Mouse (Mus musculus): ENCODE data around the gene Usp40.
"Not testable (repeated sequence)": the region's sequence is repeated elsewhere in the genome, so short reads cannot be mapped to it uniquely, and the experiment has no call there.

Gene Usp40

GRCm38 (mm10) chr1:88008211-88008697 lies at the start of gene Usp40:
Usp40 (minus strand) TSS chr1:88008551.
- DNase-seq (ENCODE audit: low spot score in 2 of 2): peak; percentile 52 to 67

DNA sequence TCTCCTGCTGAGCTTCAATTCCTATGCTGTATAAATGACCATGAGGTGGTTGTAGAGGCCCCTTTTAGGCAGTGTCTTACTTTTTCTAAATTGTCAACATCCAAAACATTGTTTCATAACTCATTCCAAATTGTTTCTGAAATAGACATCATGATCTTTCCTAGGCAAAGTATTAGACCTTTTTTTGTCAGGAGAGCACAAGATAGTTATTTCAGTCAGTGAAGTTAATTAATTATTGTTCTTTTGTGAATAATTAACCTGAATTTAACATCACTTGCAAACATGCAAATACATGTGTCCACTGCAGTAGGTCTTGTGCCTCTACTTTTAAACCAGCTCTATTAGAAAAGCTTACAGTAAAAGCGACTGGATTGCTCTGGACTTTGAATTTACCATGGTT lies 46.7 kb upstream of the Usp40 start, which contains the start of gene Ugt1a10:
Ugt1a10 (plus strand) TSS at position 301 of the 400 bp plus-strand sequence.
- no peak for DNase-seq (ENCODE audit: low spot score in 2 of 2)

DNA sequence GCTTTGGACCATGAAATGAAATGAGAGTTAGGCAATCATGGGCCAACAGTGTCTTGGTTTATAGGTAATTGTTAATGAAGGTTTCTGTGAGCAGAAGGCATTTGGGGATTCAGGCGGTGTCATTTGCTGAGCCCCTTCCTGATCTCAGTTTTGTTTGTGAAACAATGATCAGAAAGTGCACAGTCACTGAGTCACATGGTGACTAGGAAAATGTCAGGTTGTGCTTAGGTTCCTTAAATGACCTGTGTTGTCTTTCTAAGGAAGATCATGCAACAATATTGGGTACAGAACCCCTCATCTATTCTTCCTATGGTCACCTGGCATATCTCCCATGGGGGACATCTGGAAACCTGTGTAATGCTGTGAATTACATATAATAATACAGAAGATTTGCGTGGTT lies 39.1 kb upstream of the Usp40 start:
- not testable (repeated sequence) for DNase-seq (ENCODE audit: low spot score in 2 of 2)

DNA sequence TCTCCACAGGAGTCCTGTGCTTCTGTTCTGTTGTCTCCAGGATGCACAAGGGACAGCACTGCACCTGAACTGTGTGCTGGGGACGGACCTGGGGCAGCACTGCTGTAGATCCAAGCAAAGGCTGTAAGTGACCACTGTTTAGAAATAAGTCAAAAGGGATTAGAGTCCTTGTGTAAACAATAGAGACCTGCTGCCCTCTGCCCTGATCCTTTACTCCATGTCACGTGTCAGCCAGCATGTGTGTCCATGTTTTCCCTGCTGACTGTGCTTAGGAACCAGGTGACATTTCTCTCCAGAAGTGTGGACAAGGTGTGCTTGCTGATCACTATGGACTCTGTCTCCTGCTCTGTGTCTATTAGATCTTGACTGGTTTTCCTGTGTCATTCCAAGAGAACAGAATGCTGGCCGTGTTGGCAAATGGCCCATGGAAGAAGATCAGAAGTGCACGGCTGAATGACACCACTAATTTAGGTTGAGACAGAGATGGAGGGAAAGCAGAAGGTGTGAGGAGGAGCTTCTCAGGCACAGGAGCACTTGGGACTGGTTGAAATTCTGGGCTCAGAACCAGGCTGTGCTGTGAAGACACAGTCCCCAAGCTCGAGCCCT lies 36.6 kb upstream of the Usp40 start:
- not testable (repeated sequence) for DNase-seq (ENCODE audit: low spot score in 2 of 2)

- not testable (repeated sequence) for DNase-seq (ENCODE audit: low spot score in 2 of 2)
These were observed 34.7 kb upstream of the Usp40 start for GRCm38 (mm10) chr1:88043044-88043443.

DNA sequence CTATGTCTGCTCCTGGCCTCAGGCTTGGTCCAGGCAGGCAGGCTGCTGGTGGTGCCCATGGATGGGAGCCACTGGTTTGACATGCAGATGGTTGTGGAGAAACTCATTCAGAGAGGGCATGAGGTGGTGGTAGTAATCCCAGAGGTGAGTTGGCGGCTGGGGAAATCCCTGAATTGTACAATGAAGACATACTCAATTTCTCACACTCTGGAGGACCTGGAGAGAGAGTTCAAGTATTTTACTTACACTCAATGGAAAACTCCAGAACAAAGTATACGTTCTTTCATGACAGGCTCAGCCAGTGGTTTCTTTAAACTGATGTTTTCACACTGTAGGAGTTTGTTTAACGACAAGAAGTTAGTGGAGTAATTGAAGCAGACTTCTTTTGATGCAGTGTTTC lies 16.9 kb upstream of the Usp40 start:
- not testable (repeated sequence) for DNase-seq (ENCODE audit: low spot score in 2 of 2)

DNA sequence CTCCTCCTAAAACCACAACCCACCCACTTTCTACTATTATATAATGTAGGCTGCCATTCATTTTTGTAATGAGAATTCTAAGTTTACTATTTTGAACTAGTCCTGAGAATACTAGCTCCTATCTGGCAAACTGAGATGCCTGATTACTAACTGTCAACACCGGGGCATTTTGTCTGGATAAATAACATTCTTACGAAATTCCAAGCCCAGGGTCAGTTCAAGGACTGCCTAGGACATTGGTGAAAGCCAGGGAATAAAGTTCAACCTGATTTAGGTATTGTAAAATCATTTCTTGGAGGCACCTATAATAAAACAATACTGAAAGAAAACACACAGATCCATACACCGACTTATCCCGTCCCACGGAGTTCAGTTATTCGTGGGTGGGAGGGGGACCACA lies 7.0 kb upstream of the Usp40 start:
- DNase-seq (ENCODE audit: low spot score in 2 of 2): no peak

GRCm38 (mm10) chr1:88014671-88015070 lies 6.3 kb upstream of the Usp40 start:
- DNase-seq (ENCODE audit: low spot score in 2 of 2): no peak

DNA sequence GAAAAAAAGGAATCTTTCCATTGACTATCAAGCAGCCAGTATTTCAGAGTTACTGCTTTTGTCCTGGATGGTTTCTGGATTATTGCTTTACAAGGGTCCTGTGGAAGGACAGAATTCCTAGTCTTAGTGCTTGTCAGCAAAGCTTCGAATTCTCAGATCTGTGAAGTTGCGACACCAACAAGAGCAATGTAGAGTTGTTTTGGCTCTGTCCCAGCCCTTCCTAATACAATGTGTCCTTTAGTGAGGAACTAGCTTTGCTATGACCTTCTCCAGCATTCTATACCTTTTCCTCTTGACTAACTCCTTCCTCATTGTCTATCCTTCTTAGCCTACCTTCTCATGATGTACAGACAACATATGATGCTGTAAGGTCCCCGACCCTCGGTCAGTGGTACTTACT lies 5.8 kb upstream of the Usp40 start:
- DNase-seq (ENCODE audit: low spot score in 2 of 2): no peak

DNA sequence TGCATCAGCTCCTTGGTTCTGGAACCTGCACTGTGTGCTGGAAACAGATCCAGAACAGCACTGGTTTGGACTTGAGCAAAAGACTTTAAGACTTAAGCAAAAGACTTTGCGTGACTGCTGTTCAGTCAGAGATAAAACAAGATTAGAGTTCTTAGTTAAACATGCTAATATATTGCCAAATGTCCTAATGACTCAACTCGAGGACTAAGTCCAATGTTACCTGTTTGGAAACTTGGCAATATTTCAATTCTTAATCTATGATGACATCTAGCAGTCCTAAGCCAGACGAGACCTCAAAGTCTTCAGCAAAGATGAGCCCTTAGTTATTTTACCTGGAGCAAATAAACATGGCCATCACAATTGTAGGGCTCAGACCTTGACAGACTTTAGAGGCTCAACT lies 5.4 kb upstream of the Usp40 start:
- DNase-seq (ENCODE audit: low spot score in 2 of 2): no peak

DNA sequence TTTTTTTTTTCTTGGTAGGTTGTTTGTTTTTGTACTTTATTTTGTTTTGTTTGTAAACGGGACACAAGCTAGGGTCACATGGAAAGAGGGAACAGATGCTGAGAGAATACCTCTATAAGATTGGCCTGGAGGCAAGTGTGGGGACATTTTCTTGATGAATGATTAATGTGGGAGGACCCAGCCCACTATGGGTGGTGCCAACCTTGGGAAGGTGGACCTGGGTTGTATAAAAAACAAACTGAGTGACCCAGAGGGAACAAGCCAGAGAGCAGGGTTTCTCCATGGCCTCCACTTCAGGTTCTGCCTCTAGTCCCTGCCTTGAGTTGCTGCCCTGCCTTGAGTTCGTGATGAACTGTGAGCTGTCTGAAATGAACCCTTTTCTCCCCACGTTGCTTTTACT lies 1.2 kb upstream of the Usp40 start:
- DNase-seq (ENCODE audit: low spot score in 2 of 2): no peak

DNA sequence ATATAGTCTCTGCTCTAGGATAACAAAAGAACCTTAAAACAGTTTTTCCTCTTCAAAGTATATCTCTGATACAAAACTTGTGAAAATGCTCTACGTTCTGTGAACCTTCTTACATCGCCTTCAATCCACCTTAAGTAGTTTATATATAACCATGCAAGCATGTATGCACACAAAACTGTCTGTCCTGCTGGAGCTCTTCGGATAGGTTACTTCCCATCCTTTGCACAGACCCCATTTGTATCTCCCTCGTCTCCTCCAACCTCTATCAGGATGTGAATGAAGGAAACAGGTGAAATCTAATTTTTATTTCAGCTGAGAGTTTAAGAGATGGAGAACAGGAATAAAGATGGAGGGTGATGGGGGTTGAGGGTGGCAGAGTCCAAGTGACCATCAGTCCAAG lies 384 bp upstream of the Usp40 start:
- no peak for DNase-seq (ENCODE audit: low spot score in 2 of 2)

DNA sequence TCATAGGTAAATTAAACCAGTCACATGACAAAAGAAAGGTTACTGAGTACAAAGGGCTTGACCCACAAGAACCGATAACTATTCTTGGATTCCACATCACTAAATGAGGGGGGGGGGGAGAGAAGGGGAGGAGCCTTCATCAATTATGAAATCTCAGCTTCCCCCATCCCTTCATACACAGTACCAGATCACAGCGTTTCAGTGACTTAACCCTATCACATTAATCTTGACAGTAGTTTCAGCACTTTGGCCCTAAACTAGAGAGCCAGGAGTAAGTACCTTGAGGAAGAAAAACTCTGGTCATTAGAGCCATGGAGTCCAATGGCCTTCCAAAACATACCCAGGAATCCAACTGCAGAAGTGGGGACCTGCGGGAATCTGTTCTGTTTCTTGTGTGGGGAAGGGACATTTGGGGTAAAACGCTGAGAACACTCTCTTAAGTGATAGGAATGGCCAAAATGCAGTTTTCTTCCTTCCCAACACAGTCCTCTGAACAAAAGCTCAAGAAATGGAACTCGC lies 600 bp downstream of the Usp40 start:
- no peak for DNase-seq (ENCODE audit: low spot score in 2 of 2)

- no peak for DNase-seq (ENCODE audit: low spot score in 2 of 2)
These were observed 15.6 kb downstream of the Usp40 start for GRCm38 (mm10) chr1:87992716-87993115.

GRCm38 (mm10) chr1:87982291-87982690 lies 26.1 kb downstream of the Usp40 start:
- peak in 1 of 2 experiments; percentile 6 for DNase-seq (ENCODE audit: low spot score in 2 of 2)

- no peak for DNase-seq (ENCODE audit: low spot score in 2 of 2)
These were observed 38.0 kb downstream of the Usp40 start for GRCm38 (mm10) chr1:87970381-87970780.

DNA sequence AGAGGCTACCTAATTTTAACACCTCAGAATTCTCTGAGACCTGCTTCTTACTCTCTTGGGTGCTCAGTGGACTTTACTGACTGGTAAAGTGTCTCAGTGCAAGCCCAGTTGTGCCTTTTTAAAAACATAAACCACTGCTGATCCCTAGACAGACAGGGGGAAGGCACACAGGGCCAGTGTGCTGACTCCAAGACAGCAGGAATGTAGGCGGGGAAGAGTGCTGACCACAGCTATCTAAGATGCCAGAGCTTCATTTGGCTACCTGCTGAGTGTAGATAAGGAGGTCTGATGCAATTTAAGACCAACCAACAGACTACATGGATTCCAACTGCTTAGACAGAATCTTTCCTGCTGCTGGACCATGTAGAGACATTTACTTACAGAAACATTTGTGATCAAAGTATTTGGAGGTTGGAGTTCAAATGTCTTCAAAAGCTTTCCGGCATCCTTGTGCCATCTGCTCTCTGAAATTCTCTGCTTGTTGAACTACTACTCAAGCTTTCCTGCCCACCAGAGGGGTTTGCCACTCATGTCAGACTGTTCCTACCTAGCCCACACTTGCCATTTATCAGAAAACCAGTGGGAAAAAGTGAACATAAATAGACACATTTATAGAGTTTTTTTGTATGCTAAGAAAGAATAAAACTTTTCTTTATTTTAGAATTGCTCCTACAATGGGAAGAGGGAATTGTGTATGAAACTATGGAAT lies 46.7 kb downstream of the Usp40 start:
- DNase-seq (ENCODE audit: low spot score in 2 of 2): no peak

DNA sequence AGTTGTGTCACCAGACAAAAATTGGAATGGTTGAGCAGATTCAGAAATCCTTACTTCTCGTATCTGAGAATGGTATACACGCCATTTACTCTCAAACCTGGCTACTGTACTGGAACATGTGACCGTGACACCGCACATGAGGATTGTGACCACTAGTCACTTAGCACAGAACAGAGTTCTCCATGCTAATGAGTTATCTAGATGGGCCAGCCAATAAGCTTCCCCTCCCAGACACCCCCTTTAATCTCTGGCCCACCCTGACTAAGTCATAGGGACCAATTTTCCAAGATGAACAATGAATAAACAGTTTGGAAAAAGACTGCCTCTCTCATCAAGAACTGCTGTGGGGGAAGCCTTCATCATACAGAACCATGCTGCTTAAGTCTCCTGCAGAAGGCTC lies 47.6 kb downstream of the Usp40 start:
- no peak for DNase-seq (ENCODE audit: low spot score in 2 of 2)

- no peak for DNase-seq (ENCODE audit: low spot score in 2 of 2)
These were observed 48.3 kb downstream of the Usp40 start for GRCm38 (mm10) chr1:87959998-87960431.

- DNase-seq (ENCODE audit: low spot score in 2 of 2): no peak
These were observed 48.8 kb downstream of the Usp40 start for GRCm38 (mm10) chr1:87959532-87959931.

GRCm38 (mm10) chr1:87958931-87959330 lies 49.4 kb downstream of the Usp40 start:
- DNase-seq (ENCODE audit: low spot score in 2 of 2): no peak

DNA sequence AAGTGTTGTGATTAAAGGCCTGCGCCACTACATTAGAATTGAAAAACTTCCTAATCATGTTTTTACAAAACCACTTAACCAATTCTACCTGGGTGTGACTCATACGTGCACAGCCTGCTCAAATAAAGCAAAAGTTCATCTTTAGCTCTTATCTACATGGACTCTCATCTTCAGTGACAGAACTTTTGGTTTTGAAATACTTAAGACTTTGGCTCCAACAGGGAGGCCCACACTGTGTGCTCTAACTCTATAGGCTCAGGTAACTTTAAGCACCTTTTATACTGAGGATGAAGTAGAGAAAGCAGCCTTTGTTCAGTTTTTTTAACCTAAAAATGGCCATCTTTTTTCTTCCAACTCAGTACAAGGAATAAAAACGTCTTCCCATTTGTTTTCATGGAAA lies 55.3 kb downstream of the Usp40 start:
- no peak for DNase-seq (ENCODE audit: low spot score in 2 of 2)

DNA sequence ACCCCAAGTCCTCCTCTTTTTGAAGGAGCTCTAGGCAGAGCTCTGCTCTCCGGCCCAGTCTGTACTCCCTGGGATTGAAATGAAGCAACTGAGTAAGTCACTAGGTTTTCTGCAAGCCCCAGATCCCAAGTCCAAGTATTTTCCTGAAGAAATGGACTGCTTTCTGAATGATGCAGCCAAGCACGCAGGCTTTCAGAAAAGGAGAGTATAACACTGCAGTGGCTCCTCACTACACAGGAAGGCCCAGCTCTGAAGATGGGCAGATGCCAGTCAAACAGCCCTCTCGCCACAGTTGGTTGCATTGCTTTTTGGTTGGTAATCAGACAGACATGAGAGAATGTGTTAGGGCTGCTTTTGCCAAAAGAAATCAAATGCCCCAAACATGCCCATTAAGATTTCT lies 56.7 kb downstream of the Usp40 start:
- no peak for DNase-seq (ENCODE audit: low spot score in 2 of 2)

All from frontal cortex, postnatal 14 days (tissue).